Comparison of ENCODE assay signal across 8 mouse cellular contexts in the genomic region with DNA sequence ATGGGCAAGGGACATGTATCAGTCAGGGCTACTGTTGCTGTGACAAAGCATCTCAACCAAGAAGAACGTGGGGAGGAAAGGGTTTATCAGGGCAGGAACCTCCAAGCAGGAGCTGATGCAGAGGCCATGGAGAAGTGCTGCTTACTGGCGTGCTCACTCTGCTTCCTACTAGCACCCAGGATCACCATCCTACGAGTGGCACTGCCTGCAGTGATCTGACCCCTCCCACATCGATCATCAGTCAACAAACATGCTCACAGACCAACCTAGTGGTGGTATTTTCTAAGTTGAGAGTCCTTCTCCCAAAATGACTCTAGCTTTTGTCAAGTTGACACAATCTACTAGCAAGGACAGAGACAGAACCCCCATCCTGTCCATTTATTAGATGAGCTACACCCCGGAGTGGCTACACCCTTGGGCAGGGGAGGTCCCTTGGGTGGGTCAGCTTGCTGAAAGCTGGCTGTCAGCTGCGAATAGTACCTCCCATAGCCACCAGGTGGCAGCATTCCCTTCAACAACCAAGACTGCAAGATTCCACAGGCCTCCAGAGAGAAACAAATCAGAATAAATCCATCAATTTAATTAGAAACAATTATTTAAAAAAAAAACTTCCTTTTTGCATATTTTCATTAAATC.
DNase-seq lines count a peak whose midpoint lies in the region; ATAC-seq and TF ChIP-seq lines count a peak whose summit lies in the region.

No protein-coding gene starts in this region.

- no peak overlapping the region for H3K9ac ChIP-seq in forebrain, embryonic 11.5 days (ENCODE audit: low read length)
- H3K9ac ChIP-seq in lung, embryonic 14.5 days = no peak overlapping the region

- peak; percentile 81 for DNase-seq in ES-CJ7 (ENCODE audit: low read depth, low spot score)
- peak; percentile 48 for DNase-seq in c-Kit-positive CD71-negative TER-119-negative erythroid progenitor cells, embryonic 14.5 days (ENCODE audit: low read depth)
- DNase-seq in forebrain, embryonic 11.5 days (ENCODE audit: low spot score) = peak; percentile 89
- peak; percentile 72 to 80 for DNase-seq in heart, postnatal 14 days
- DNase-seq in kidney, postnatal 36 days = peak; percentile 67 to 88
- peak; percentile 88 for DNase-seq in lung, embryonic 14.5 days
- peak; percentile 26 for DNase-seq in ovary, postnatal 10 days (ENCODE audit: low spot score)
- DNase-seq in thymus, postnatal 25 days = peak; percentile 38

- H3K4me1 ChIP-seq in forebrain, embryonic 11.5 days (replicated peaks; ENCODE audit: control insufficient read depth, insufficient read depth, low read length) = no peaks in the 10 kb centered on the region
- no peaks in the 10 kb centered on the region for H3K4me1 ChIP-seq in lung, embryonic 14.5 days (ENCODE audit: insufficient read depth)

- H3K27ac ChIP-seq in forebrain, embryonic 11.5 days (ENCODE audit: low read depth, low read length) = no peak overlapping the region
- H3K27ac ChIP-seq in lung, embryonic 14.5 days (ENCODE audit: low read depth) = no peak overlapping the region

- no peak overlapping the region for H3K4me2 ChIP-seq in forebrain, embryonic 11.5 days (ENCODE audit: low read depth, low read length, severe bottlenecking)
- peak overlapping the region; percentile 62; the same call in 1 of the 2 replicates for H3K4me2 ChIP-seq in lung, embryonic 14.5 days

- TF ChIP-seq CTCF in lung, embryonic 14.5 days (IDR thresholded peaks at IDR 0.05; ENCODE audit: low read depth) = peak; percentile 86

- WGBS in forebrain, embryonic 11.5 days = 47% methylated on average over 6 of the region's 6 CpGs
- WGBS in lung, embryonic 14.5 days = 40% methylated on average over 6 of the region's 6 CpGs

- intact Hi-C loops in heart, postnatal 14 days (cut with DNase I) = no loop called here

- no peaks in the 10 kb centered on the region for H3K36me3 ChIP-seq in forebrain, embryonic 11.5 days (ENCODE audit: control insufficient read depth, insufficient read depth, low read length)
- H3K36me3 ChIP-seq in lung, embryonic 14.5 days (ENCODE audit: insufficient read depth) = no peaks in the 10 kb centered on the region

- peak; percentile 39 for ATAC-seq in forebrain, embryonic 11.5 days (replicated peaks; ENCODE audit: low FRiP score)
- ATAC-seq in lung, embryonic 14.5 days (ENCODE audit: insufficient read depth) = peak; percentile 58; the same call in 1 of the 2 replicates

- H3K27me3 ChIP-seq in forebrain, embryonic 11.5 days (ENCODE audit: control insufficient read depth, insufficient read depth, low read length) = no peaks in the 10 kb centered on the region; the same call in 1 of the 2 replicates
- no peaks in the 10 kb centered on the region for H3K27me3 ChIP-seq in lung, embryonic 14.5 days (ENCODE audit: insufficient read depth, low read length)

- no peak overlapping the region for H3K4me3 ChIP-seq in forebrain, embryonic 11.5 days (ENCODE audit: low read depth, low read length)
- H3K4me3 ChIP-seq in lung, embryonic 14.5 days (ENCODE audit: low read depth, low read length) = no peak overlapping the region

- H3K9me3 ChIP-seq in forebrain, embryonic 11.5 days (ENCODE audit: control insufficient read depth, low read length) = no peaks in the 10 kb centered on the region
- H3K9me3 ChIP-seq in lung, embryonic 14.5 days (ENCODE audit: low read depth, low read length) = no peaks in the 10 kb centered on the region

Comparison
In these comparisons a context has a peak if more than half of its experiments do, and no peak if none do; other contexts are left out.
1. DNase-seq: peak in every context shown above with its lines; median percentile 89 in forebrain, embryonic 11.5 days; 88 in lung, embryonic 14.5 days; 81 in ES-CJ7; 78 in kidney, postnatal 36 days; 76 in heart, postnatal 14 days; 48 in c-Kit-positive CD71-negative TER-119-negative erythroid progenitor cells, embryonic 14.5 days; 38 in thymus, postnatal 25 days; 26 in ovary, postnatal 10 days.